Mouse (Mus musculus) intestine, embryonic 16.5 days (tissue): ENCODE measurements around the gene Islr2. TPM values are rescaled to one million over a fixed set of nuclear protein-coding genes. Genes with fewer than 3 reads are reported as not detected.

ENCODE experiments used
- ATAC-seq: fragments of 200-750 bp; cut with Nextera tagmentation; 2 replicates; pipeline ENCODE4 v1.8.0; 2017; ENCODE audit warnings: moderate TSS enrichment, moderate library complexity
- H3K27ac ChIP-seq: fragments of 300-500 bp; sonication (generic); 2 replicates; pipeline ENCODE4 v1.5.1; 2014; ENCODE audit warnings: mild to moderate bottlenecking, low read length
- H3K27me3 ChIP-seq: fragments of 300-500 bp; sonication (generic); replicated peaks from 2 replicates; pipeline ENCODE4 v1.6.1; 2014; ENCODE audit warnings: low read length, control low read depth, mixed read lengths; ENCODE audit not compliant: control insufficient read depth, insufficient read depth
- H3K36me3 ChIP-seq: fragments of 300-500 bp; sonication (generic); 2 replicates; pipeline ENCODE4 v1.6.1; 2014; ENCODE audit warnings: low read length, control low read depth; ENCODE audit not compliant: control insufficient read depth, insufficient read depth
- H3K4me1 ChIP-seq: fragments of 300-500 bp; sonication (generic); 2 replicates; pipeline ENCODE4 v1.6.1; 2014; ENCODE audit warnings: low read length, control low read depth, mixed read lengths; ENCODE audit not compliant: control insufficient read depth, insufficient read depth
- H3K4me2 ChIP-seq: fragments of 300-500 bp; sonication (generic); 2 replicates; pipeline ENCODE4 v1.6.1; 2014; ENCODE audit warnings: low read depth, low read length, control low read depth
- H3K4me3 ChIP-seq: fragments of 300-500 bp; sonication (generic); 2 replicates; pipeline ENCODE4 v1.5.1; 2014; ENCODE audit warnings: mild to moderate bottlenecking, low read length
- H3K9ac ChIP-seq: fragments of 300-500 bp; sonication (generic); 2 replicates; pipeline ENCODE4 v1.6.1; 2014; ENCODE audit warnings: low read depth, low read length
- H3K9me3 ChIP-seq: fragments of 300-500 bp; sonication (generic); 2 replicates; pipeline ENCODE4 v1.6.1; 2016; ENCODE audit warnings: low read length, control low read depth; ENCODE audit not compliant: control insufficient read depth
- WGBS: fragments of 180-500 bp; shearing (Covaris S2); extraction: QIAGEN DNeasy Blood & Tissue Kit; methylation state at CpG from one replicate; pipeline ENCODE4 v1.1.7; 2014; 5-methylcytosine and 5-hydroxymethylcytosine counted together
- polyA plus RNA-seq: library from polyadenylated mRNA; unstranded; fragments of >200 nt; fragmentation: Nextera tagmentation; extraction: Ambion mirVana; gene quantifications from 2 replicates; pipeline ENCODE4 v1.2.1, GENCODE M21; 2015

Gene Islr2
- polyA plus RNA-seq, 1 experiment from 2014 or later = 0.83 TPM

DNA sequence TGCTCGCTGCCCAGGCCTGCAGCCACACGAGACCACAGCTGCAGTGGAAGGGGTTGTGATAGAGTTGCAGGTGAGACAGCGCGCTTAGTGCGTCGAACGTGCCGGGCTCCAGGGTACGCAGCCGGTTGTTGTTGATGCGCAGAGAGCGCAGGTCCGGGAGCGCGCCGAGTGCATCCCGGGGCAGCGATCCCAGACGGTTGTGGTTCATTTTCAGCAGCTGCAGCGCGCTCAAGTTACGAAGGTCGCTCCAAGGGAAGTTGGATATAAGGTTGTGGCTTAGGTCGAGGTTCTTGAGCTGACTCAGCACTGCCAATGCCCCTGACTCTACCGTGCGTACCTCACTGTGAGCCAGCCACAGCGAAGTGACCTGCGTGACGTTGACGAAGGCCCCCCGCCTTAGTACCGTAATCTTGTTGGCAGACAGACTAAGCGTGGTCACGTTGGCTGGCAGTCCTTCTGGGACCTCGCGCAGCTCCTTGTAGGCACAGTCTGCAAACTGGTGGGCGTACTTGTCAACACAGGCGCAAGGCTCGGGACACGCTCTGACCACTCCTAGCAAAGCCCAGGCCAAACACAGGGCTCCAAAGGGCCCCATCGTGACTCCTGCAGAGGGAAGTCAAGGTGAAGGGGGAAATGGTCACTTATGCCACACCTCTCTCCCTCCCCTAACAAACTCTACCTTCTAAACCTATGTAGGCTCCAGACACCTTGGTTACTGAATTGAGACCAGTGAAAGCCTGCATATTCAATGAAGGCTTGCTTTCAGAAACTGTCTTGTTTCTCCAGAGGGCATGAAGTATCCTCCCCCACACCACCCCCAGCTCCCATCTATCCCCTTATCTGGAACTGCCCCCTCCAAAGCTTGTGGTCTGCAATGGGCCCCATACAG lies 4.5 kb downstream of the Islr2 start:
- H3K4me2 ChIP-seq = no peak overlapping the region
- H3K9ac ChIP-seq = no peak overlapping the region
- WGBS = 2% methylated on average over 41 of the region's 41 CpGs

DNA sequence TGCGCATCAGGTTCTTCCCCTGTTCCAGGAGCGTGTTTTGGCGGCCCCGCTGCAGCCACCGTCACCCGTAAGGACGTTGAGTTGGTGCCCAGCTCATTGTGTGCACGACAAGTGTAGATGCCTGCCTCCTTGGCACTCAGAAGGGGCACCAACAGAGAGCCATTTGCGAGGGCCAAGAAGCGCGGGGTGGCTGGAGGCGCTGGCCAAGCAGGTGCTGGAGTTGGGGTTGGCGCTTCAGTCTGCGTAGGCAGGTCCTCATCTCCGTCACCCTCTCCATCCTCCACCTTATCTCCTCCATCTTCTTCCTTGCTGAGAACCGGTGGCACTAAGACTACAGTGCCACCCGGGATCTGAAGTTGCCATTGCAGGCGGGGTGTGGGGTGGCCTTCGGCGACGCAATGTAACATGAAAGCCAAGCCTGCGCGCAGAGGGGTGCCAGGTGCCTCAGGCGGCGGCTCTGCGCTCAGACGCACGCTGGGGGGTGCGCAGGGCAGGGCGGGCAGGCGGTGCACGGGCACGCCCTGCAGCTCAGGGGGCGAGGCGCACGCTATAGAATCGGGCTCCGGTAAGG lies 5.2 kb downstream of the Islr2 start:
- ATAC-seq = no peak
- Histone ChIP-seq H3K27ac (no peak overlapping the region), H3K4me3 (peak overlapping the region; percentile 4; the same call in 1 of the 2 replicates), H3K9ac (no peak overlapping the region), H3K4me1 (peaks cover 41% of the 10 kb centered on the region), H3K36me3 (no peaks in the 10 kb centered on the region), H3K27me3 (peaks cover 93% of the 10 kb centered on the region), H3K4me2 (no peak overlapping the region), H3K9me3 (no peaks in the 10 kb centered on the region)
- WGBS = 2% methylated on average over 38 of the region's 38 CpGs

More for the DNA sequence above, 4.5 kb downstream of the Islr2 start:
- peaks cover 41% of the 10 kb centered on the region for H3K4me1 ChIP-seq
- no peak overlapping the region for H3K27ac ChIP-seq
- no peak for ATAC-seq
- H3K36me3 ChIP-seq = no peaks in the 10 kb centered on the region
- peaks cover 91% of the 10 kb centered on the region for H3K27me3 ChIP-seq
- peak overlapping the region; percentile 4; the same call in 1 of the 2 replicates for H3K4me3 ChIP-seq
- H3K9me3 ChIP-seq = no peaks in the 10 kb centered on the region

- H3K27ac ChIP-seq = no peak overlapping the region
- peaks cover 41% of the 10 kb centered on the region for H3K4me1 ChIP-seq
- 0 out of 2 replicates have a peak, but pooled peaks have one; percentile 26 for ATAC-seq
- no peaks in the 10 kb centered on the region for H3K9me3 ChIP-seq
- peak overlapping the region; percentile 46 for H3K4me2 ChIP-seq
- H3K4me3 ChIP-seq = peak overlapping the region; percentile 28
- 1% methylated on average over 58 of the region's 58 CpGs for WGBS
- peaks cover 85% of the 10 kb centered on the region for H3K27me3 ChIP-seq
- no peaks in the 10 kb centered on the region for H3K36me3 ChIP-seq
- H3K9ac ChIP-seq = peak overlapping the region; percentile 5; the same call in 1 of the 2 replicates
Measured at GRCm38 (mm10) chr9:58197781-58198701, 6.1 kb downstream of the Islr2 start.

DNA sequence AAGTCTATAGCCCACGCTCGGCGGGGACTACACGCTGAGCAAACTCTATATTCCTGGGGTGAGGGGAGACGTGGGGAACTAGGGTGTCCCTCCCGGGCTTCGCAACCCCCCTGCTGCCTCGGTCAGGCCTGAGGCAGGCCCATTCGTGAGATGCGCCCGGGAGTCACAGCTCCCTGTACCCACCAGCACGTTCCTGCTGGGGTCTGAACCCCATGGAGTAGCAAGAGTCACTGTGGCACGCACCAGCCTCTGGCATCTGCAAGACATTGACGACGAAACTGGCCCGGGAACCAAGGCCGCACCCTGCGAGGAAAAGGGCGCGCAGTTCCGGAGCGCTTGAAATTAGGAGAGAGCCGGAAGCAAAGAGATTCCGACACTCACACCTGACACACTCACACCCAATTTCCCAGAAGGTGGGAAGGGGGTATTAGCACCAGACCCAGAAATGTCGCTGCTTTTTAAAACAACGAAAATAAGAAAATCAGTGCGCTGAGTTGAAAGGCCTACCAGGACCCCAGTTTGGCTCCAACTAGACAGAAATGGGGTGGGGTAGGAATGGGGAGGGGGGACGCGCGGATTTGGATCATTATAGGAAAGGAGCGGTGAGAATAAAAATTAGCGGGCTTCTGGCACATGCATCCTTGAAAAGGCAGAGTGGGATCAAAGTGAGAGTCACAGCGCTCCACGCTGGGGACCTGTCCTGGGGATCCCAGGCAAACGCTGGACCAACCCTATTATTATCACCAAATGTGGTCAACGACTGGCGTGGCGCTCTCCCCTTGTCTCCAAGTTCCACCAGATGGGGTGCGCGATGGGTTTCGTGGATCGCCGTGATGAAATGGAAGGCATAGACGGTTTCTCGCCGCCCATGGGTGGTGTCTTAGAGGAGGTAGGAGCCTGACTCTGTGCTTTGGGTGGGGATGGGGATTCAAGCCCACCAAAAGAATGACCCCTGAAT lies 7.2 kb downstream of the Islr2 start:
- H3K36me3 ChIP-seq = no peaks in the 10 kb centered on the region
- no peaks in the 10 kb centered on the region for H3K9me3 ChIP-seq
- 5% methylated on average over 46 of the region's 46 CpGs for WGBS
- H3K4me3 ChIP-seq = peak overlapping the region; percentile 19
- no peak for ATAC-seq
- H3K27me3 ChIP-seq = peaks cover 73% of the 10 kb centered on the region
- H3K27ac ChIP-seq = no peak overlapping the region
- H3K4me2 ChIP-seq = no peak overlapping the region
- H3K9ac ChIP-seq = peak overlapping the region; percentile 5; the same call in 1 of the 2 replicates
- H3K4me1 ChIP-seq = peaks cover 37% of the 10 kb centered on the region

DNA sequence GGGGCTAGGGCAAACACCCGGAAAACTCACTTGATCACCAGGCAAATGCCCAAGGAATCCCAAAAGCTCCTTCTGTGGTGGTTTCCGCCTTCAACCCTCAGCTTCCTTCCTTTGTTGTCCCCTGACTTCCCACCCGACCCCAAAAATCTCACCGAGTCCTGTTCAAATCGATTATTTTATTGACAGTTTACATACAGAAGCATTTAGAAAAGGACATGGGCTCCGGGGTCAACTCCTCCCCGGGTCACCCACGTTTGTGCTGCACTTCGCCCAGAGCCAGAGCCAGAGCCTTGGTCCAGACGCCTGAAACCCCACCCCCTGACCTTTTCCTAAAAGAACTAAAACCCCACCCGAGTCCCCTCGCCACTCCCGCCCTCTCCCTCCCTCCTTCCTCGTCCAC lies 8.0 kb downstream of the Islr2 start:
- Histone ChIP-seq H3K27ac (no peak overlapping the region), H3K4me2 (no peak overlapping the region), H3K4me1 (peaks cover 30% of the 10 kb centered on the region), H3K27me3 (peaks cover 66% of the 10 kb centered on the region), H3K9me3 (no peaks in the 10 kb centered on the region), H3K4me3 (no peak overlapping the region; the same call in 1 of the 2 replicates), H3K36me3 (no peaks in the 10 kb centered on the region), H3K9ac (no peak overlapping the region)
- no peak for ATAC-seq
- 5% methylated on average over 12 of the region's 14 CpGs for WGBS

GRCm38 (mm10) chr9:58195671-58196070 lies 8.4 kb downstream of the Islr2 start:
- no peak for ATAC-seq
- Histone ChIP-seq H3K4me2 (no peak overlapping the region), H3K4me1 (peaks cover 29% of the 10 kb centered on the region)

GRCm38 (mm10) chr9:58194222-58194621 lies 9.9 kb downstream of the Islr2 start:
- no peaks in the 10 kb centered on the region for H3K36me3 ChIP-seq
- H3K9me3 ChIP-seq = no peaks in the 10 kb centered on the region
- peaks cover 47% of the 10 kb centered on the region for H3K27me3 ChIP-seq
- peaks cover 29% of the 10 kb centered on the region for H3K4me1 ChIP-seq
- ATAC-seq = no peak
- H3K27ac ChIP-seq = no peak overlapping the region
- no peak overlapping the region for H3K9ac ChIP-seq
- no peak overlapping the region for H3K4me2 ChIP-seq
- 71% methylated on average over 9 of the region's 9 CpGs for WGBS
- H3K4me3 ChIP-seq = no peak overlapping the region

More at GRCm38 (mm10) chr9:58195671-58196070, 8.4 kb downstream of the Islr2 start:
- Histone ChIP-seq H3K27ac (no peak overlapping the region), H3K9ac (no peak overlapping the region), H3K36me3 (no peaks in the 10 kb centered on the region), H3K4me3 (no peak overlapping the region), H3K9me3 (no peaks in the 10 kb centered on the region), H3K27me3 (peaks cover 61% of the 10 kb centered on the region)
- 6% methylated on average over 1 of the region's 1 CpGs for WGBS

GRCm38 (mm10) chr9:58184456-58184855 lies 19.7 kb downstream of the Islr2 start:
- ATAC-seq = no peak
- H3K4me3 ChIP-seq = no peak overlapping the region

More at GRCm38 (mm10) chr9:58184456-58184855, 19.7 kb downstream of the Islr2 start:
- Histone ChIP-seq H3K4me2 (no peak overlapping the region), H3K9me3 (no peaks in the 10 kb centered on the region), H3K27ac (no peak overlapping the region), H3K9ac (no peak overlapping the region), H3K36me3 (no peaks in the 10 kb centered on the region), H3K27me3 (no peaks in the 10 kb centered on the region), H3K4me1 (no peaks in the 10 kb centered on the region)
- 76% methylated on average over 6 of the region's 6 CpGs for WGBS
